Mouse (Mus musculus) gastrocnemius, postnatal 10 days (tissue): ENCODE measurements at regions not wholly inside any gene's neighbourhood (a gene's known extent, or its start where the extent isn't known, plus 50 kb on each side); places are given as distances from the start of the nearest gene placed in this dataset.

ENCODE experiments used
- DNase-seq: peaks from one replicate; pipeline ENCODE4 v3.0.0; 2021; ENCODE audit warnings: mixed read lengths

- DNase-seq: no peak
These were observed 288.1 kb upstream of the Cxadr start for GRCm38 (mm10) chr16:78013049-78013819.

GRCm38 (mm10) chr16:78004016-78004415 lies 297.3 kb upstream of the Cxadr start:
- DNase-seq: no peak

GRCm38 (mm10) chr16:77992986-77993385 lies 308.3 kb upstream of the Cxadr start:
- no peak for DNase-seq

- DNase-seq: no peak
These were observed 311.4 kb upstream of the Cxadr start for GRCm38 (mm10) chr16:77989791-77990325.

- no peak for DNase-seq
These were observed 312.1 kb upstream of the Cxadr start for GRCm38 (mm10) chr16:77989139-77989538.

GRCm38 (mm10) chr16:77986884-77987529 lies 314.3 kb upstream of the Cxadr start:
- no peak for DNase-seq

- DNase-seq: no peak
These were observed 346.9 kb upstream of the Gm11146 start for GRCm38 (mm10) chr16:77948785-77949184.

- DNase-seq: no peak
These were observed 343.5 kb upstream of the Gm11146 start for GRCm38 (mm10) chr16:77945442-77945841.

- no peak for DNase-seq
These were observed 329.3 kb upstream of the Gm11146 start for GRCm38 (mm10) chr16:77931025-77931723.

GRCm38 (mm10) chr16:77914160-77915070 lies 312.5 kb upstream of the Gm11146 start:
- DNase-seq: no peak

GRCm38 (mm10) chr16:77894247-77894646 lies 292.4 kb upstream of the Gm11146 start:
- no peak for DNase-seq

GRCm38 (mm10) chr16:77893690-77894089 lies 291.8 kb upstream of the Gm11146 start:
- DNase-seq: no peak

GRCm38 (mm10) chr16:77892731-77893130 lies 290.8 kb upstream of the Gm11146 start:
- DNase-seq: no peak

GRCm38 (mm10) chr16:77889348-77889747 lies 287.5 kb upstream of the Gm11146 start:
- DNase-seq: no peak

GRCm38 (mm10) chr16:77885060-77885679 lies 283.3 kb upstream of the Gm11146 start:
- DNase-seq: no peak

- DNase-seq: no peak
These were observed 282.6 kb upstream of the Gm11146 start for GRCm38 (mm10) chr16:77884495-77884894.

- no peak for DNase-seq
These were observed 275.1 kb upstream of the Gm11146 start for GRCm38 (mm10) chr16:77877006-77877405.

GRCm38 (mm10) chr16:77863246-77863645 lies 261.4 kb upstream of the Gm11146 start:
- DNase-seq: no peak

GRCm38 (mm10) chr16:77852066-77852781 lies 250.3 kb upstream of the Gm11146 start:
- no peak for DNase-seq

- no peak for DNase-seq
These were observed 249.5 kb upstream of the Gm11146 start for GRCm38 (mm10) chr16:77851206-77852065.
